Mouse (Mus musculus) gastrocnemius, adult 8-10 months (tissue): ENCODE measurements at regions not wholly inside any gene's neighbourhood (a gene's known extent, or its start where the extent isn't known, plus 50 kb on each side); places are given as distances from the start of the nearest gene placed in this dataset.

Experiments
- DNase-seq, 2 experiments: peaks; one replicate each; pipeline ENCODE4 v3.0.0; 2022; ENCODE audit warnings: low spot score in 2 of 2

GRCm38 (mm10) chr1:183712895-183713294 is 294.9 kb downstream of the Hhipl2 start:
- DNase-seq: no peak

DNA sequence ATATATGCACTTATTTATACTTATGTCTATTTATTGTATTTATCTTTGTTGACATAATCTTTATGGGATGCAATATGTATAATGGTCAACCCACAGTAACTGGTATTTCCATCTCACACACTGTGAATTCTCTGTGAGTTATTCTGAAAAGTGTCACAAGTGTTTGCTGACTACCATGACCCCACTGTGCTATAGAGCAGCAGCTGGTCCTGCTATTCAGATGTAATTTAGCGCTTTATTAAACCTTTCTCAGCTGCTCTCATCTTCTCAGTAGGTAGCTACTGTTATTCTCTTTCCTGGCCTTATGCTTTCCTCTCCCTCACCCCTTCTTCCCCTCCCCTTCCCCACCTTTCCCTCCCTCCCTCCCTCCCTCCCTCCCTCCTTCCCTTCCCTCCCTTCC is 296.0 kb upstream of the Dusp10 start:
- no peak for DNase-seq

GRCm38 (mm10) chr1:183749126-183749525 is 264.0 kb upstream of the Dusp10 start:
- DNase-seq: no peak

GRCm38 (mm10) chr1:183754500-183754899 is 258.6 kb upstream of the Dusp10 start:
- DNase-seq: no peak

DNA sequence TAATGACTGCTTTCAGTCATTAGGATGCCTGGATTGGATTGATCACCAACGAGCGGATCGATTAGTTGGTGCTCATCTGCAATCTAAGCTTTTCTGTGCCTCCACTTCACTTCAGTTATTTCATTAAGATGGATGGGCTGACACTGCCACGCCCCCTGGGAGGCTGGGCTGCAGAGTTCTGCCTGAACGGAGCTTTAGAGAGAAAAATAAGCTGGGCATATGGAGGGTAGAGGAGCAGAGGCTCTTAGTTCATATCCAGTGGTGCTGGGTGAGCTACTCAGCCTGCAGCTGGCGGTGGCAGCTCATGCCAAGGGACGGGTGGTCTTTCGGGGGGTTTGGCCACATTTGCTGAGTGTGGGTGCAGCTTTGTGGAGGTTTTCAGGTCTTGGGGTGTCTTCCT is 256.4 kb upstream of the Dusp10 start:
- no peak for DNase-seq

DNA sequence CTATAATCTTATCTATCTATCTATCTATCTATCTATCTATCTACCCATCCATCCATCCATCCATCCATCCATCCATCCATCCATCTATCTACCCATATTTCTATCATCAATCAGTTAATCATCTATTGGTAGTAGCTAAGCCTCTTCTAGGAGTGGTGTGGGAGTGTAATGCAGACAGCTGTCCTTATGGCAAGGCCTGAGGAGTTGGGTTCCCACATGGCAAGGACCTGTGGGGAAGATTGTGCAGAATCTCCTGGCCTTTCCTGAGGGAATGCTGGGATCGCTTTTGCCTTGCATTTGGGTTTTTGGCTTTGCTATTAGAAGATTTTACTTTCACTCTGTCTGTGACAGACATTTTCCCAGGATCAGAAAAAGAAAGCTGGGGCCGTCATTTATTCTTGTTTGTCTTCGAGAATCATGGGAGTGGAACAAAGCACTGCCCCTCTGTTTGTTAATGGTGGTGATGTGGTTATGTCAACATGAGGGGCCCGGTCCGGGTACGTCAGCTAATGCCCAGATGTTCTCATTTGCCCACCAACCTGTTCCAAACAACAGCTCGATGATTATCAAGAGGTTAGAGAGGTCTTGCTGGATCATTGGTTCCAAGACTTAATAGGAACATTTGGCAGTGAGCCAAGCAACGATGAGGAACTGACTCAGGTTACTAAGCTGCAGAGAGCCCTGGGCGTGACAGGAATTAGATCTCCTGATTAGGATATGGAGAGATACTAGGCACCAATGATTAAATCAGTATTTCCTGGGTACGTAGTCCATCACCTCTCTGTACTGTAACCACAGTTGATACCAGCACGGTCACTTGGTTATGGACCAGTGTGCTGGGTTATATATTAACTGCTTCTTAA is 249.0 kb upstream of the Dusp10 start:
- no peak for DNase-seq

- DNase-seq: no peak
Measured at GRCm38 (mm10) chr1:183772844-183773243, 240.3 kb upstream of the Dusp10 start.

GRCm38 (mm10) chr1:183780180-183780579 is 232.9 kb upstream of the Dusp10 start:
- DNase-seq: no peak

GRCm38 (mm10) chr1:183780779-183781178 is 232.3 kb upstream of the Dusp10 start:
- DNase-seq: no peak

DNA sequence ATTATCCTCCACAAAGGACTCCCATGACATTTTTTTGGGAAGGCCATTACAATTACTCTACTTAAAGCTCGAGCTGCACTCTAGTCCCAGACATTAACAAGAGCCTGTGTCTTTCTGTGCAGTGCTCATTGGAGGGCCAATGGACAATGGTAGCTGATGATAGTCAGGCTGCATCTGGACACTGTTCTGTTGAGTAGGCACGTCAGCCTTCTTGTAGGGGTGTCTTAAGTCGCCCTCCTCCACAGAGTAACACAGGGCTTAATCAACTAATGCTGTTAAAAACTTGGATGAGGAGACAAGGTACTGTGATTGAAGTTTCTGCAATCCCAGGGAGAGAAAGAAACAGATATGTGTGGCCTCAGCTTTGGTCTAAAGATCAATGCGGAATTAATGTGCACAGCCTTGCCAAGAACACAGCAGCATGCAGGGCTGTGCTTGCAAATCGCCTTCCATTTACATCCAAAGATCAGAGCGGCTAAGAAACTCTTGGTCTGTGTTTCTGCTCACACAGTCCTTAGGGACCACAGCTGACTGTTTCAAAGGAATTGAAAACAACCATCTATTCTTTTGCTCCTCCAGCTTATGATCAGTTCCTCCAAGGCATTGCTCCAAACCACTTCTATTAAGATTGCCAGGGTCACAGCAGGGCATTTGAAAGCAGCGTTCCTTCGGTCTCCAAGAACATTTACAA is 229.5 kb upstream of the Dusp10 start:
- no peak for DNase-seq

GRCm38 (mm10) chr1:183792230-183792813 is 220.8 kb upstream of the Dusp10 start:
- no peak for DNase-seq

DNA sequence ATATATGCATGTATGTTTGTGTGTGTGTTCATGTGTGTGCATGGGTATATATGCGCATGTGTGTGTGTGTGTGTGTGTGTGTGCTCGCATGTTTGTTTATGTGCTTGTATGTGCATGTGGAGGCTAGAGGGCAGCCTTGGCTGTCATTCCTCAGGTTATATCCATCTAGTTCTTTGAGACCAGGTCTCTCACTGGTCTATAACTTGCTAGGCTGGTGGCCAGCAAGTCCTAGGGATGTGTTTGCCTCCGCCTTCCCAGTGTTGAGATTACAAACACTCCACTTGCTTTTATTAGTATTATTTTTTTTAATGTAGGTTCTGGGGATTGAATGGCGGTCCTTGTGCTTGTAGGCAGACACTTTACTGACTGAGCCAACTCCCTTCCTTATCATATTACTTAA is 219.8 kb upstream of the Dusp10 start:
- DNase-seq: no peak

- no peak for DNase-seq
Measured at GRCm38 (mm10) chr1:183793913-183794445, 219.1 kb upstream of the Dusp10 start.

DNA sequence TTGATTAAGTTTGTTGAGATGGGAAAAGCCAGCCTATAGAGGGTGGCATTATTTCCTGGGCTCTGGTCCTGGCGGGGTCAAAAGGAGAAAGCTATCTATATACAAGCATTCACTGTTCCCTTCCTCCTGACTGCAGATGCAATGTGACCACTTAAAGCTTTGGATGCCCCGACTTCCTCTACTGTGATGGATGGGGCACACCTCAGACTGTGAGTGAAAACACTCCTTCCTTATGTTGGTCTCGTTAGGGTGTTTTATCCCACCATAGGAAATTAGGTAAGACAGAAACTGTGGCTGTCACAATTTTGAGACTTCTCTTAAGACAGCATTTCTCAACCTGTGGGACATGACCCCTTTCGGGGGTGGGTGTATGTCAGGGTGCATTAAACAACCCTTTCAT is 210.8 kb upstream of the Dusp10 start:
- DNase-seq: no peak

DNA sequence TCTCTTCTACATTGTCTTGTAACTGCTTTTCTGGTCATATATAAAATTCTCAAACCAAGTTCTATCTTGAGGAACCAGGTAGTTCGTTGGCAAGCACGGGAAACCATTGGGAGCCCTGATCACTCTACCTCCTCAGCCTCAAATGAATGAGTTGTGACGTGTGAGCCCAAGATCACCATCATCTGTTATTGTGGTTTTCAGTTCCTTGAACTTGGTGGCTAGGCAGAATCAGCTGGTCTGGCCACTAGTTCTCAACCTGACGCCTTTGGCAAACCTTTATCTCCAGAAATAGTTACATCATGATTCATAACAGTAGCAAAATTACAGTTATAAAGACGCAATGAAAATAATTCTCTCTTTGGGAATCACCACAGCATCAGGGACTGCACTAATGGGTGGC is 209.7 kb upstream of the Dusp10 start:
- DNase-seq: no peak

GRCm38 (mm10) chr1:183803826-183804225 is 209.3 kb upstream of the Dusp10 start:
- DNase-seq: no peak

- no peak for DNase-seq
Measured at GRCm38 (mm10) chr1:183804295-183804694, 208.8 kb upstream of the Dusp10 start.

DNA sequence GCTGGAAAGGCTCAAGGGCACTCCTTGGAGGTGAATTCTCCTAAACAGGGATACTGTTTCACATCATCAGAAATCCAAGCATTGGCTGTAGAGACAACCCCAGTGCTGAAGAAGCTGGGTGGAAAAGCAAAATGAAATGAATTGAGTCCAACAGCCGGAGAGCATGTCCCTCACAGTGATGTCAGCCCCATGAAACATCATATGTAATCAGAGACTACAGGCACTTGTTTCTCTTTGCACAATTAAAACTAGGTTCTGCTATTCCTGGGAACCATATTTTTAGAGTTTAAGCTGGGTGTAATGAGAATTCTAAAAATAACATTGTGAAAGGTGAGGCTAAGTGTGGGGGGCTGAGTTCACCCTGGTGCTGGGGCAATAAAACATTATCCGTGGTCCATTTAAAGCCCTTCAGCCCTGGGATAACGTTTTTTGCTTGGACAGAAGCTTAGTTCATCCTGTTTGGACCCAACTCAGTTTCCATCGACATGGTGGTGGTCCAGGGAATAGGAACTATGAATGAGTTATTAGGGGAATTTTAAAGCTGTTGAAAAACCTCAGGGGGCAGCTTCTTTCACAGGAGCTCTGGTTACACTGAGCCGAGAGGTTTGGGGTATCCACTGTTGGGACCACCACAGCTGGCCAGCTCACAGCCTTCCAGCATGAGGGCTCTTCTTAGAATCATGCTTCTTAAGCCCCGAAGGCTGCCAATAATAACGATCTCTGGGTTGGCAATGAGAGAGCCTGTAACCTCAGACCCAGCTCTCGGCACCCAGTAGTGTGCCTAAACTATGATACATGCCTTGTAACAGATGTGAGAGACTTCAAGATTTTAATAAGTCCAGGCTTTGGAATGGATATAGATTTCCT is 206.0 kb upstream of the Dusp10 start:
- peak; percentile 13 to 32 for DNase-seq

- DNase-seq: no peak
Measured at GRCm38 (mm10) chr1:183808168-183808567, 204.9 kb upstream of the Dusp10 start.

DNA sequence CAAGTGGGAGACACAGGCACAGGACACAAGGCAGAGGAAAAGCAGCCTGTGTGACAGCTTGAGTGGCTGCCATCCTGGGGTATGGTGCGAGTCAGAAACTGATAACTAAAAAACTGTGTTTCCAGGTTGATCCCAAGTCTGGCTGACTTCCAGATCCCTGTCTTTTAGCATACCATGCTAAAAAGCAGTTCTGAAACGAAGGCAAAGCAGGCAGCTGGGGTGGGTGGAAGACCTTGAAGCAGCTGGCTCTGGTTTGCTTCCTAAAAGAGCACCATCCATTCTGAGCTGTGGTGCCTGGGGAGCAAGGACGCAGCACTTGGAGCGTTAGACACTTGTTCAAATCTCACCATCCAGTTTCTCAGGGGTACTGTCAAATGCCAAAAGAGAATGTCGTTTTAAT is 192.5 kb upstream of the Dusp10 start:
- no peak for DNase-seq

DNA sequence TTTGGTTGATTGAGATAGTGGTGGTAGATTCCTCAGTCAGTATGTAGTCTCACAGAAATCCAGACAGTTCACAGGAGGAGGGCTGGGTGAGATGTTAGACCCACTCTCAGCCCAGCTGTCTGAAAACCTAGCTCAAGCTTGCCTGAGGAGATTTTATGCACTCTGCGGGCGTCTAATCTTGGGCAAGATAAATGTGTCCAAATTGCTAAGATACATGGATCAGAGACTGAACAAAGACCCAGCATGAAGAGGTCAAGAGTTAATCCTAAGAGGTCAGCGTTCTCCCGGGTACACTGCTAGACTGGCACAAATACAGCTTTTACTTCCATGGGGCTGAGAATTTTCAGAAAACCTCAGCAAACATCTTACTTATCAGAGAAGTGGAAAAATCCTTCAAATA is 186.8 kb upstream of the Dusp10 start:
- no peak for DNase-seq
